Mouse (Mus musculus) liver, embryonic 14.5 days (tissue): ENCODE data around the gene Tns1. TPM values are rescaled to one million over a fixed set of nuclear protein-coding genes. Genes with fewer than 3 reads are reported as not detected.

Experiments
- ATAC-seq: fragments of 200-750 bp; cut with Nextera tagmentation; 2 replicates; pipeline ENCODE4 v1.8.0; 2017; ENCODE audit warnings: moderate number of reproducible peaks, mild to moderate bottlenecking, moderate library complexity; ENCODE audit not compliant: insufficient read depth
- DNase-seq, 3 experiments: peaks; one replicate each; pipeline ENCODE4 v3.0.0-alpha.2; 2012 to 2013; ENCODE audit warnings: low read depth in 3 of 3, low spot score in 3 of 3
- H3K27ac ChIP-seq: fragments of 300-500 bp; sonication (generic); 2 replicates; pipeline ENCODE4 v1.5.1; 2014; ENCODE audit warnings: moderate library complexity, mild to moderate bottlenecking, control low read depth, inconsistent platforms
- H3K27me3 ChIP-seq: fragments of 300-500 bp; sonication (generic); 2 replicates; pipeline ENCODE4 v1.6.1; 2014; ENCODE audit warnings: mild to moderate bottlenecking, low read length, moderate library complexity; ENCODE audit not compliant: control insufficient read depth, insufficient read depth
- H3K36me3 ChIP-seq: fragments of 300-500 bp; sonication (generic); replicated peaks from 2 replicates; pipeline ENCODE4 v1.6.1; 2014; ENCODE audit warnings: low read depth; ENCODE audit not compliant: control insufficient read depth, insufficient read depth
- H3K4me1 ChIP-seq, 2 experiments: fragments of 200-500 bp in 1 of 2; fragments of 300-500 bp in 1 of 2; sonication (generic) in 1 of 2; replicated peaks; 2 replicates each; pipeline ENCODE4 v1.6.1; 2012 to 2014; ENCODE audit warnings: antibody characterized with exemption in 1 of 2, inconsistent platforms in 1 of 2, low read length in 1 of 2; ENCODE audit not compliant: control insufficient read depth in 2 of 2, insufficient read depth in 2 of 2
- H3K4me2 ChIP-seq: fragments of 300-500 bp; sonication (generic); 2 replicates; pipeline ENCODE4 v1.6.1; 2014; ENCODE audit warnings: low read depth, mild to moderate bottlenecking, control low read depth, moderate library complexity
- H3K4me3 ChIP-seq, 2 experiments: fragments of 200-500 bp in 1 of 2; fragments of 300-500 bp in 1 of 2; sonication (generic) in 1 of 2; 2 replicates each; pipeline ENCODE4 v1.5.1; 2012 to 2014; ENCODE audit warnings: low read depth in 2 of 2, low read length in 2 of 2, mild to moderate bottlenecking in 2 of 2, control low read depth in 1 of 2, inconsistent platforms in 1 of 2, moderate library complexity in 1 of 2; ENCODE audit not compliant: insufficient read depth in 1 of 2
- H3K9ac ChIP-seq: fragments of 300-500 bp; sonication (generic); replicated peaks from 2 replicates; pipeline ENCODE4 v1.6.1; 2014; ENCODE audit warnings: mild to moderate bottlenecking, control low read depth, moderate library complexity
- H3K9me3 ChIP-seq: fragments of 300-500 bp; sonication (generic); 2 replicates; pipeline ENCODE4 v1.6.1; 2016; ENCODE audit warnings: low read length, mixed read lengths; ENCODE audit not compliant: control insufficient read depth
- CTCF ChIP-seq: IDR thresholded peaks from 2 replicates; pipeline ENCODE4 v1.5.1; 2016; ENCODE audit warnings: antibody characterized with exemption, low read depth, control low read depth
- EP300 ChIP-seq: IDR thresholded peaks from 2 replicates; pipeline ENCODE4 v1.6.1; 2016; ENCODE audit warnings: antibody characterized with exemption, low read depth
- WGBS: fragments of 180-500 bp; shearing (Covaris S2); extraction: QIAGEN DNeasy Blood & Tissue Kit; methylation state at CpG from one replicate; pipeline ENCODE4 v1.1.7; 2014; ENCODE audit not compliant: insufficient replicate concordance; 5-methylcytosine and 5-hydroxymethylcytosine counted together
- polyA plus RNA-seq, 2 experiments: library from polyadenylated mRNA; depleted of rRNA in 1 of 2; stranded (reverse) in 1 of 2; unstranded in 1 of 2; fragments of >200 nt; fragmentation: Nextera tagmentation in 1 of 2; extraction: Ambion mirVana in 1 of 2; gene quantifications; 2 replicates each; pipeline versions ENCODE4 v1.2.1 to v1.2.3; 2012 to 2014

The Tns1 gene
- polyA plus RNA-seq, 2 experiments: 7.2 to 15.7 TPM

DNA sequence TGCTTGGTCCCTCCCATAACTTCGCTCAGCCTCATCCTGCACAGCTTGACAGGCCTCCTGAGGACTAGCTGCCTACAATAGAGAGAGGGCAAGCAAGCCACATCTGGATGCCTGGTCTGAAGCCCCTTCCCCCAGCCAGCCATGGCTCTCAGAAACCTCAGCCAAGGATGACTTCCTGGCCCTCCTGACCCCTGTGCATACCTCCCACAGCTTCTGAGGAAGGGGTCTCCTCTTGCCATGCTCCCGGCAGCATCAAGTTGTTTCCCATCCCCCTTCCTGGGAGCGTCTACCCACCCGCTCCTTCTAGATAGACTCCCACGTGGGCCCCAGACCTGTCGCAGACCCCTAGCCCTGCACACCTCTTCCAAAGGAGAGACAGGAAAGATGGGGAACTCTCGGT, 33.9 kb downstream of the Tns1 start:
- Histone ChIP-seq H3K27me3 (peaks cover 4% of the 10 kb centered on the region), H3K9me3 (no peaks in the 10 kb centered on the region), H3K36me3 (no peaks in the 10 kb centered on the region), H3K9ac (no peak overlapping the region), H3K4me1 (no peaks in the 10 kb centered on the region), H3K4me2 (no peak overlapping the region), H3K4me3 (no peak overlapping the region), H3K27ac (no peak overlapping the region)
- no peak for DNase-seq
- 55% methylated on average over 7 of the region's 7 CpGs for WGBS
- no peak for ATAC-seq
- TF ChIP-seq CTCF: no peak
- no peak for TF ChIP-seq EP300

GRCm38 (mm10) chr1:74088569-74088968, 35.7 kb downstream of the Tns1 start:
- no peak for DNase-seq
- H3K36me3 ChIP-seq: no peaks in the 10 kb centered on the region
- H3K4me1 ChIP-seq: no peaks in the 10 kb centered on the region
- H3K4me2 ChIP-seq: no peak overlapping the region
- H3K9me3 ChIP-seq: no peaks in the 10 kb centered on the region
- no peak overlapping the region for H3K27ac ChIP-seq
- no peak overlapping the region for H3K4me3 ChIP-seq
- no peak overlapping the region for H3K9ac ChIP-seq
- H3K27me3 ChIP-seq: no peaks in the 10 kb centered on the region
- ATAC-seq: no peak
- TF ChIP-seq EP300 (no peak), CTCF (no peak)
- 45% methylated on average over 1 of the region's 1 CpGs for WGBS

DNA sequence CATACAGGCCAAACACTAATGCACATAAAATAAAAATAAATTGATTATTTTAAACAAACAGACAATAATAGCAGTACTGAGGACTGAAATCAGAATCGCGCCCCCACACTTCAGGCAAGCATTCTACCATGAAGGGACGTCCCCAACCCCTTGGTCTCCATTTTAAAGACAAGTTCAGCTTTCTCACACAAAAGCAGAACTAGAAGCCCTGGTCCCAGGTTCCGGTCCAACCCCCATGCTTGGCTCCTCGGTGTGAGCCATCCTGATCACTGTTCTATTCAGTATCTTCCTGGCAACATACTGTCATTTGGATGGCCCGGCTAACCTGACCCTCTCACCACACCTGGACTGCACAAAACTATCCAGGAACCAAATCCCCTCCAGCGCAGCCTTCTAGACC, 38.7 kb downstream of the Tns1 start:
- no peak for DNase-seq
- Histone ChIP-seq H3K4me1 (peaks cover 0 to 14% of the 10 kb centered on the region in 2 experiments; a peak in 2 of 4 replicates), H3K27me3 (no peaks in the 10 kb centered on the region), H3K9ac (no peak overlapping the region), H3K9me3 (no peaks in the 10 kb centered on the region), H3K4me3 (no peak overlapping the region), H3K36me3 (no peaks in the 10 kb centered on the region), H3K27ac (no peak overlapping the region), H3K4me2 (no peak overlapping the region)
- no peak for ATAC-seq
- WGBS: 62% methylated on average over 7 of the region's 7 CpGs
- TF ChIP-seq CTCF (no peak), EP300 (no peak)

- H3K27ac ChIP-seq: no peak overlapping the region
- DNase-seq (no peak), ATAC-seq (no peak)
- H3K4me3 ChIP-seq: no peak overlapping the region
- no peaks in the 10 kb centered on the region for H3K27me3 ChIP-seq
- H3K4me2 ChIP-seq: no peak overlapping the region
- H3K9ac ChIP-seq: no peak overlapping the region
- 39% methylated on average over 5 of the region's 5 CpGs for WGBS
- no peaks in the 10 kb centered on the region for H3K36me3 ChIP-seq
- no peak for TF ChIP-seq CTCF
- no peak for TF ChIP-seq EP300
- no peaks in the 10 kb centered on the region for H3K9me3 ChIP-seq
- peaks cover 0 to 14% of the 10 kb centered on the region in 2 experiments; a peak in 2 of 4 replicates for H3K4me1 ChIP-seq
Observed at GRCm38 (mm10) chr1:74084752-74085151, 39.5 kb downstream of the Tns1 start.

DNA sequence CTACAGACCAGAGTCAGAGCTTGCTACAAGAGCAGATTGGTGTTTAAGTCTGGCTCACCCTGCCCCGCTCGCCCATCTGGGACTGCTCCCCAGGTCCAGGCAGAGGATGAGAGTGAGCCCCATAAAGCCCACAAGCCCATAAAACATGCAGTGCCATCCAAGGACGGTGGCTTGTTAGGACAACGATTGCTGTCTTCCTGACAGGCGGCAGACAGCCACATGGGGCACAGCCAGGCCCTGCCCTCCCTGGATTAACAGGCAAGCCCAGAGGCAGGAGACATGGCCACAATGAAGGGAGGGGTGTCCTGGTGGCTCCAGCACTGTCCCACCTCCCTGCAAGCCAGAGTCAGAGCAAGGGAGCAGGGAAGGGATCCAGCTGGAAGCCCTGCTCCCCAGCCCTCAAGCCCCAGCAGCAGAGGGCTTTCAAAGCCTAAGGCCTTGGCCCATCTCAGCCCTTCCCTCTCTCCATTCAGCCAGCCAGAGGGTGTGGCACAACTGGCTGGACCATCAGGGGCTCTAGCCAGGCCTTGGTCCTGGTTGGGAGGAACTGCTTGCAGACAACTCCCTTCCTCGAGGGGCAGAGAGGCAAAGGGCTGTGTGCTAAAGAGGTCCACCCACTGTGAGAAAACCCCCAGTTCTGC, 40.1 kb downstream of the Tns1 start:
- Histone ChIP-seq H3K27ac (no peak overlapping the region), H3K4me3 (no peak overlapping the region), H3K9me3 (no peaks in the 10 kb centered on the region), H3K4me1 (peaks cover 0 to 14% of the 10 kb centered on the region in 2 experiments; a peak in 2 of 4 replicates), H3K27me3 (no peaks in the 10 kb centered on the region), H3K4me2 (no peak overlapping the region), H3K9ac (no peak overlapping the region), H3K36me3 (no peaks in the 10 kb centered on the region)
- no peak for DNase-seq
- no peak for ATAC-seq
- 46% methylated on average over 6 of the region's 6 CpGs for WGBS
- TF ChIP-seq CTCF: no peak
- TF ChIP-seq EP300: no peak
